Mouse (Mus musculus) T-helper 17 cell (primary cell): ENCODE results near the gene Baz1a.
"Not testable (repeated sequence)": the region's sequence is repeated elsewhere in the genome, so short reads cannot be mapped to it uniquely, and the experiment has no call there.

Experiments used
- in situ Hi-C, 2 experiments: fragments of 300-600 bp; cut with MboI, MseI; formaldehyde crosslinking; loops; 1 replicate in 1 of 2; 2 replicates in 1 of 2; pipeline ENCODE4 v1.15.1; 2025; ENCODE audit warnings: high pct_unique_total_duplicates in 2 of 2

Baz1a gene

GRCm38 (mm10) chr12:54981962-54982361, 32.2 kb downstream of the Baz1a start:
- in situ Hi-C loops = loop anchor here in 1 of 2 experiments (5.0 kb wide), 1 partner anchor 95 kb away; no protein-coding TSS in a partner anchor

- in situ Hi-C loops = loop anchor here in 1 of 2 experiments (5.0 kb wide), 1 partner anchor 96 kb away; no protein-coding TSS in a partner anchor
Measured at GRCm38 (mm10) chr12:54980939-54981338, 33.2 kb downstream of the Baz1a start.

GRCm38 (mm10) chr12:54980532-54980931, 33.6 kb downstream of the Baz1a start:
- in situ Hi-C loops = loop anchor here in 1 of 2 experiments (5.0 kb wide), 1 partner anchor 97 kb away; no protein-coding TSS in a partner anchor

GRCm38 (mm10) chr12:54969033-54969432, 45.1 kb downstream of the Baz1a start:
- in situ Hi-C loops = no loop called here

- in situ Hi-C loops = no loop called here
Measured at GRCm38 (mm10) chr12:54965532-54966160, 48.5 kb downstream of the Baz1a start.

- in situ Hi-C loops = no loop called here
Measured at GRCm38 (mm10) chr12:54959569-54959968, 54.6 kb downstream of the Baz1a start.

- in situ Hi-C loops = no loop called here
Measured at GRCm38 (mm10) chr12:54956974-54957373, 57.2 kb downstream of the Baz1a start.

GRCm38 (mm10) chr12:54956457-54956856, 57.7 kb downstream of the Baz1a start:
- in situ Hi-C loops = no loop called here

- in situ Hi-C loops = no loop called here
Measured at GRCm38 (mm10) chr12:54946116-54946515, 68.0 kb downstream of the Baz1a start.

GRCm38 (mm10) chr12:54942586-54943157, 71.5 kb downstream of the Baz1a start:
- in situ Hi-C loops = not testable (repeated sequence)

- in situ Hi-C loops = not testable (repeated sequence)
Measured at GRCm38 (mm10) chr12:54937581-54938343, 76.4 kb downstream of the Baz1a start.

- in situ Hi-C loops = loop anchor here in 1 of 2 experiments (10.0 to 25.0 kb wide), 2 partner anchors 194 to 277 kb away; partner anchors contain the start of gene 1700047I17Rik2
Measured at GRCm38 (mm10) chr12:54910387-54910786, 103.8 kb downstream of the Baz1a start.

GRCm38 (mm10) chr12:54892559-54892958, 121.6 kb downstream of the Baz1a start:
- in situ Hi-C loops = not testable (repeated sequence)

GRCm38 (mm10) chr12:54890426-54890825, 123.7 kb downstream of the Baz1a start:
- in situ Hi-C loops = no loop called here

- in situ Hi-C loops = no loop called here
Measured at GRCm38 (mm10) chr12:54887580-54888127, 126.5 kb downstream of the Baz1a start.

- in situ Hi-C loops = loop anchor here (5.0 kb wide), 2 partner anchors 37 to 42 kb away; no protein-coding TSS in a partner anchor
Measured at GRCm38 (mm10) chr12:54879630-54880029, 134.5 kb downstream of the Baz1a start.

- in situ Hi-C loops = loop anchor here in 1 of 2 experiments (5.0 kb wide), 1 partner anchor 42 kb away; no protein-coding TSS in a partner anchor
Measured at GRCm38 (mm10) chr12:54879211-54879610, 134.9 kb downstream of the Baz1a start.

- in situ Hi-C loops = loop anchor here in 1 of 2 experiments (5.0 kb wide), 1 partner anchor 41 kb away; no protein-coding TSS in a partner anchor
Measured at GRCm38 (mm10) chr12:54877875-54878274, 136.3 kb downstream of the Baz1a start.

- in situ Hi-C loops = loop anchor here in 1 of 2 experiments (5.0 kb wide), 1 partner anchor 40 kb away; no protein-coding TSS in a partner anchor
Measured at GRCm38 (mm10) chr12:54876879-54877278, 137.3 kb downstream of the Baz1a start.

- in situ Hi-C loops = loop anchor here (5.0 to 25.0 kb wide), 2 partner anchors 37 to 562 kb away; no protein-coding TSS in a partner anchor
Measured at GRCm38 (mm10) chr12:54874711-54875110, 139.4 kb downstream of the Baz1a start.
